25 mouse cellular contexts compared by ENCODE assay signal in genomic region chr9:72618037-72618436, GRCm38 (mm10).
"Had no signal": no experiment of that assay in that cellular context is flagged by ENCODE, and none has a peak within 500 bp of the region (broad histone marks: within the 10 kb centered on the region; RNA-seq: fewer than 3 reads in every experiment).

No protein-coding gene starts in this region.

- H3K27me3 ChIP-seq: heart, embryonic 13.5 days; heart, embryonic 15.5 days; hindbrain, embryonic 12.5 days; intestine, embryonic 15.5 days; limb, embryonic 13.5 days; limb, embryonic 15.5 days; liver, embryonic 12.5 days had no signal

- H3K27ac ChIP-seq: heart, adult 2 months; heart, embryonic 13.5 days; heart, embryonic 15.5 days; hindbrain, embryonic 10.5 days; hindbrain, embryonic 12.5 days; hindbrain, embryonic 14.5 days; intestine, embryonic 15.5 days; layer of hippocampus, adult 2 months; left cerebral cortex, adult 2 months; limb, embryonic 13.5 days; limb, embryonic 15.5 days; liver, embryonic 12.5 days; liver, embryonic 14.5 days had no signal

- ATAC-seq: hindbrain, embryonic 16.5 days; inflammation-experienced regulatory T-cells, adult 6 months; intestine, embryonic 15.5 days; intestine, postnatal 0 days; liver, embryonic 12.5 days had no signal

- H3K9me3 ChIP-seq: heart, embryonic 13.5 days; heart, embryonic 15.5 days; hindbrain, embryonic 10.5 days; hindbrain, embryonic 12.5 days; intestine, embryonic 15.5 days; limb, embryonic 13.5 days; limb, embryonic 15.5 days; liver, embryonic 12.5 days had no signal

- H3K4me1 ChIP-seq: heart, embryonic 13.5 days; heart, embryonic 15.5 days; hindbrain, embryonic 10.5 days; hindbrain, embryonic 12.5 days; intestine, embryonic 15.5 days; limb, embryonic 13.5 days; limb, embryonic 15.5 days had no signal

- DNase-seq: gastrocnemius, postnatal 25 days; heart, adult 2 months; heart, postnatal 14 days; heart, postnatal 36 days; kidney, adult 18-20 months; kidney, adult 8-10 months; kidney, postnatal 10 days; kidney, postnatal 25 days; kidney, postnatal 4 days; left cerebral cortex, postnatal 4 days had no signal

- H3K9ac ChIP-seq: heart, embryonic 13.5 days; heart, embryonic 15.5 days; hindbrain, embryonic 12.5 days; hindbrain, embryonic 14.5 days; intestine, embryonic 15.5 days; limb, embryonic 13.5 days; limb, embryonic 15.5 days; liver, embryonic 12.5 days; liver, embryonic 14.5 days had no signal

- H3K4me3 ChIP-seq: heart, adult 2 months; heart, embryonic 13.5 days; heart, embryonic 15.5 days; hindbrain, embryonic 10.5 days; hindbrain, embryonic 12.5 days; intestine, embryonic 15.5 days; layer of hippocampus, adult 2 months; left cerebral cortex, adult 2 months; limb, embryonic 13.5 days; limb, embryonic 15.5 days; liver, embryonic 12.5 days had no signal
